Mouse (Mus musculus): ENCODE data around the gene Stoml3.

DNA sequence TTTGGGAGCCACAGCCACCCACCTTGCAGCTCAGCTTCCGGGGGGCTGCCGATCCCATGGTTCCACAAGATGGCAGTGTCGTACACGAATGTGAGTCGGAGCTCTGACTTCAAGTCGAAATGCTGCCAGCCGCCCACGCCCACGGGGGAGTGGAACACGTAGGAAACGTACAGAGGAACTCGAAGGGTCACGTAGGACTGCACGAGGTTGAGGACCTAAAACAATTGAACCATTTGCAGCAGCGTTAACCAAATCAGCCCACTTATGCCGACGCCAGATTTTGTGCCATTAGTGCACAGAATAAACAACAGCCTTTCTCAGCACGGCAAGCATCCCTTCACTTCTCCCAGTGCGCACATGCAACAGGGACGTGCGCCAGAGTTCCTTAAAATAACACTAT, 37.3 kb downstream of the Stoml3 start:
- TF ChIP-seq EP300 (IDR thresholded peaks at IDR 0.05; ENCODE audit: low read depth) = no peak
- peak; percentile 66 for TF ChIP-seq CTCF (IDR thresholded peaks at IDR 0.05; ENCODE audit: low read depth)
